11 mouse cellular contexts compared by ENCODE assay signal in genomic region chr7:142082179-142082578, GRCm38 (mm10). TPM values are rescaled to one million over a fixed set of nuclear protein-coding genes. Genes with fewer than 3 reads are reported as not detected.
DNase-seq lines count a peak whose midpoint lies in the region; ATAC-seq and TF ChIP-seq lines count a peak whose summit lies in the region.
"Had no signal": no experiment of that assay in that cellular context is flagged by ENCODE, and none has a peak within 500 bp of the region (broad histone marks: within the 10 kb centered on the region; RNA-seq: fewer than 3 reads in every experiment).

No protein-coding gene starts in this region.

- no peak for TF ChIP-seq CTCF in cerebellum, adult 2 months (IDR thresholded peaks at IDR 0.05; ENCODE audit: borderline replicate concordance, insufficient read depth, low read depth, low read length)

- H3K36me3 ChIP-seq in liver, embryonic 11.5 days (ENCODE audit: control insufficient read depth, insufficient read depth, low read length), result no peaks in the 10 kb centered on the region
- H3K36me3 ChIP-seq in intestine, embryonic 15.5 days, result peaks cover 7% of the 10 kb centered on the region
- H3K36me3 ChIP-seq in neural tube, embryonic 14.5 days (ENCODE audit: control insufficient read depth, insufficient read depth, low read length), result peaks cover 48% of the 10 kb centered on the region

- H3K27ac ChIP-seq in cerebellum, adult 2 months (ENCODE audit: insufficient read depth, low read length), result no peak overlapping the region
- H3K27ac ChIP-seq in liver, embryonic 11.5 days (ENCODE audit: low read depth, low read length), result no peak overlapping the region
- H3K27ac ChIP-seq in intestine, embryonic 15.5 days, result no peak overlapping the region
- no peak overlapping the region for H3K27ac ChIP-seq in neural tube, embryonic 14.5 days (ENCODE audit: low read depth, low read length)

- peak overlapping the region; percentile 52 for H3K4me2 ChIP-seq in liver, embryonic 11.5 days
- peak overlapping the region; percentile 37 for H3K4me2 ChIP-seq in intestine, embryonic 15.5 days (replicated peaks)
- H3K4me2 ChIP-seq in neural tube, embryonic 14.5 days (ENCODE audit: low read depth, low read length), result peak overlapping the region; percentile 9; the same call in 1 of the 2 replicates

- H3K27me3 ChIP-seq in cerebellum, adult 2 months (ENCODE audit: control insufficient read depth, insufficient read depth, low read length), result no peaks in the 10 kb centered on the region
- peaks cover 64% of the 10 kb centered on the region for H3K27me3 ChIP-seq in liver, embryonic 11.5 days (replicated peaks; ENCODE audit: control insufficient read depth, insufficient read depth, low read length)
- H3K27me3 ChIP-seq in intestine, embryonic 15.5 days (replicated peaks), result peaks cover 36% of the 10 kb centered on the region
- H3K27me3 ChIP-seq in neural tube, embryonic 14.5 days (ENCODE audit: control insufficient read depth, insufficient read depth, low read length), result no peaks in the 10 kb centered on the region

- no peak for TF ChIP-seq POLR2A in cerebellum, adult 2 months (IDR thresholded peaks at IDR 0.05; ENCODE audit: borderline replicate concordance, insufficient read depth, low read length)

- H3K4me3 ChIP-seq in cerebellum, adult 2 months (replicated peaks; ENCODE audit: insufficient read depth, low read depth, low read length), result no peak overlapping the region
- H3K4me3 ChIP-seq in liver, embryonic 11.5 days (ENCODE audit: low read depth, low read length), result peak overlapping the region; percentile 22
- H3K4me3 ChIP-seq in intestine, embryonic 15.5 days (replicated peaks), result peak overlapping the region; percentile 10; the same call in 1 of the 2 replicates
- no peak overlapping the region for H3K4me3 ChIP-seq in neural tube, embryonic 14.5 days (ENCODE audit: low read depth, low read length)

- peak; percentile 14 to 44 for DNase-seq in cerebellum, adult 2 months
- DNase-seq in cerebellum, adult 9-10 months, result no peak
- no peak for DNase-seq in liver, embryonic 11.5 days (ENCODE audit: low spot score)
- DNase-seq in liver, result no peak
- DNase-seq in left cerebral cortex, adult 8-10 months (ENCODE audit: low spot score in 2 of 2), result no peak
- no peak for DNase-seq in right cerebral cortex, postnatal 25 days
- DNase-seq: cerebellum, adult 11-12 months had no signal

- H3K9ac ChIP-seq in liver, embryonic 11.5 days (ENCODE audit: low read depth, low read length), result no peak overlapping the region
- H3K9ac ChIP-seq in intestine, embryonic 15.5 days, result no peak overlapping the region
- no peak overlapping the region for H3K9ac ChIP-seq in neural tube, embryonic 14.5 days (replicated peaks; ENCODE audit: low read depth, low read length)

- H3K4me1 ChIP-seq in cerebellum, adult 2 months (ENCODE audit: control insufficient read depth, insufficient read depth, low read length), result peaks cover 51% of the 10 kb centered on the region
- peaks cover 17% of the 10 kb centered on the region for H3K4me1 ChIP-seq in liver, embryonic 11.5 days (replicated peaks; ENCODE audit: control insufficient read depth, insufficient read depth, low read length)
- H3K4me1 ChIP-seq in intestine, embryonic 15.5 days (replicated peaks), result peaks cover 20% of the 10 kb centered on the region
- 0 out of 2 replicates have a peak, but pooled peaks cover 3% of the 10 kb centered on the region for H3K4me1 ChIP-seq in neural tube, embryonic 14.5 days (ENCODE audit: control insufficient read depth, insufficient read depth, low read length)

- no peak for ATAC-seq in liver, embryonic 11.5 days (replicated peaks; ENCODE audit: low FRiP score)
- peak; percentile 21; the same call in 1 of the 2 replicates for ATAC-seq in intestine, embryonic 15.5 days
- ATAC-seq in neural tube, embryonic 14.5 days (ENCODE audit: low read depth), result no peak

- H3K9me3 ChIP-seq in liver, embryonic 11.5 days (ENCODE audit: control insufficient read depth, low read length), result no peaks in the 10 kb centered on the region
- H3K9me3 ChIP-seq in intestine, embryonic 15.5 days, result no peaks in the 10 kb centered on the region
- no peaks in the 10 kb centered on the region for H3K9me3 ChIP-seq in neural tube, embryonic 14.5 days (ENCODE audit: control insufficient read depth, low read length)

- 41% methylated on average over 38 of the region's 38 CpGs for WGBS in cerebellum, adult 2 months
- WGBS in liver, embryonic 11.5 days, result 6% methylated on average over 35 of the region's 38 CpGs
- WGBS in intestine, embryonic 15.5 days, result 27% methylated on average over 38 of the region's 38 CpGs
- 11% methylated on average over 36 of the region's 38 CpGs for WGBS in neural tube, embryonic 14.5 days

RNA-seq across cellular contexts. Expression of gene Dusp8, which starts 13.5 kb away (rescaled TPM):
- polyA plus RNA-seq in cerebellum, adult 2 months (2012; rRNA removed), result 85.8 and 90.1 TPM in 2 replicates
- 2.5 and 2.6 TPM in 2 replicates for polyA plus RNA-seq in liver, embryonic 11.5 days (2014; fragmentation: Nextera tagmentation; extraction: Ambion mirVana)
- polyA plus RNA-seq in intestine, embryonic 15.5 days (2015; fragmentation: Nextera tagmentation; extraction: Ambion mirVana), result 6.6 TPM in 2 replicates
- polyA plus RNA-seq in neural tube, embryonic 14.5 days (2014; fragmentation: Nextera tagmentation; extraction: Ambion mirVana), result 136 and 141 TPM in 2 replicates
- 100 to 1,000 TPM; 127 to 151 (median 133) TPM for total RNA-seq in left cerebral cortex, adult 8-10 months (2022)
- total RNA-seq: monocyte, adult 5-6 weeks had no signal

RNA-seq across cellular contexts. Expression of gene Mob2, which starts 21.3 kb away (rescaled TPM):
- polyA plus RNA-seq in cerebellum, adult 2 months (2012; rRNA removed), result 67.5 and 73.4 TPM in 2 replicates
- 63.1 and 67.1 TPM in 2 replicates for polyA plus RNA-seq in liver, embryonic 11.5 days (2014; fragmentation: Nextera tagmentation; extraction: Ambion mirVana)
- 57.8 and 61.8 TPM in 2 replicates for polyA plus RNA-seq in intestine, embryonic 15.5 days (2015; fragmentation: Nextera tagmentation; extraction: Ambion mirVana)
- polyA plus RNA-seq in neural tube, embryonic 14.5 days (2014; fragmentation: Nextera tagmentation; extraction: Ambion mirVana), result 50.5 and 53.5 TPM in 2 replicates
- 10 to 100 TPM; 32.6 to 34.9 (median 33.7) TPM for total RNA-seq in left cerebral cortex, adult 8-10 months (2022)

RNA-seq across cellular contexts. Expression of gene Gm45618, which starts 38.4 kb away (rescaled TPM):
- not detected in 2 replicates for polyA plus RNA-seq in cerebellum, adult 2 months (2012; rRNA removed)
- polyA plus RNA-seq in liver, embryonic 11.5 days (2014; fragmentation: Nextera tagmentation; extraction: Ambion mirVana), result not detected in 2 replicates
- polyA plus RNA-seq in intestine, embryonic 15.5 days (2015; fragmentation: Nextera tagmentation; extraction: Ambion mirVana), result not detected in 2 replicates
- polyA plus RNA-seq in neural tube, embryonic 14.5 days (2014; fragmentation: Nextera tagmentation; extraction: Ambion mirVana), result not detected in 2 replicates
- total RNA-seq in left cerebral cortex, adult 8-10 months (2022), result not detected
- total RNA-seq: monocyte, adult 5-6 weeks had no signal
- polyA plus RNA-seq: urinary bladder, adult 2 months had no signal

RNA-seq across cellular contexts. Expression of gene Gm39115, which starts 53.7 kb away (rescaled TPM):
- polyA plus RNA-seq in cerebellum, adult 2 months (2012; rRNA removed), result not detected in 2 replicates
- not detected in 2 replicates for polyA plus RNA-seq in liver, embryonic 11.5 days (2014; fragmentation: Nextera tagmentation; extraction: Ambion mirVana)
- polyA plus RNA-seq in intestine, embryonic 15.5 days (2015; fragmentation: Nextera tagmentation; extraction: Ambion mirVana), result not detected in 2 replicates
- not detected in 2 replicates for polyA plus RNA-seq in neural tube, embryonic 14.5 days (2014; fragmentation: Nextera tagmentation; extraction: Ambion mirVana)
- total RNA-seq in left cerebral cortex, adult 8-10 months (2022), result not detected
- total RNA-seq: monocyte, adult 5-6 weeks had no signal
- polyA plus RNA-seq: urinary bladder, adult 2 months had no signal

Comparison
In these comparisons a context has a peak if more than half of its experiments do, and no peak if none do; other contexts are left out.
1. DNase-seq: peak in cerebellum, adult 2 months (2 of 2); none in cerebellum, adult 9-10 months (single experiment), liver, embryonic 11.5 days (single experiment), liver (single experiment), left cerebral cortex, adult 8-10 months (0 of 2) and right cerebral cortex, postnatal 25 days (single experiment).
2. H3K4me3 ChIP-seq: peak in liver, embryonic 11.5 days (single experiment) and intestine, embryonic 15.5 days (single experiment); none in cerebellum, adult 2 months (single experiment) and neural tube, embryonic 14.5 days (single experiment).
3. RNA of gene Dusp8, which starts 13.5 kb away (polyA plus RNA-seq): 136 to 141 TPM in neural tube, embryonic 14.5 days and 85.8 to 90.1 TPM in cerebellum, adult 2 months; 6.6 TPM in intestine, embryonic 15.5 days and 2.5 to 2.6 TPM in liver, embryonic 11.5 days; every median in the first group is over 10 times any median in the second.
4. Peak in every context shown above with its lines, with median percentiles within 50 percentile points of each other: H3K4me2 ChIP-seq.